Mouse (Mus musculus) gastrocnemius, postnatal 25 days (tissue): ENCODE measurements around the gene Enpep. TPM values are rescaled to one million over a fixed set of nuclear protein-coding genes. Genes with fewer than 3 reads are reported as not detected.

Experiments used
- DNase-seq: peaks from one replicate; pipeline ENCODE4 v3.0.0; 2022
- total RNA-seq, 2 experiments: library from RNA; stranded (reverse); gene quantifications; 1 replicate in 1 of 2; 2 replicates in 1 of 2; pipeline ENCODE4 v1.2.3; 2021

Enpep gene
- total RNA-seq, 2 experiments from 2014 or later = 1.6 to 2.9 TPM

GRCm38 (mm10) chr3:129312511-129312910 lies 20.0 kb downstream of the Enpep start:
- DNase-seq = no peak

GRCm38 (mm10) chr3:129311951-129312350 lies 20.6 kb downstream of the Enpep start:
- DNase-seq = peak; percentile 29

- no peak for DNase-seq
Observed at GRCm38 (mm10) chr3:129309926-129310325, 22.6 kb downstream of the Enpep start.

GRCm38 (mm10) chr3:129308876-129309275 lies 23.6 kb downstream of the Enpep start:
- no peak for DNase-seq

- DNase-seq = no peak
Observed at GRCm38 (mm10) chr3:129308102-129308752, 24.3 kb downstream of the Enpep start.

- DNase-seq = no peak
Observed at GRCm38 (mm10) chr3:129303941-129304340, 28.6 kb downstream of the Enpep start.

GRCm38 (mm10) chr3:129299874-129300273 lies 32.6 kb downstream of the Enpep start:
- DNase-seq = no peak

GRCm38 (mm10) chr3:129298606-129299005 lies 33.9 kb downstream of the Enpep start:
- no peak for DNase-seq

GRCm38 (mm10) chr3:129296994-129297393 lies 35.5 kb downstream of the Enpep start:
- DNase-seq = no peak

- no peak for DNase-seq
Observed at GRCm38 (mm10) chr3:129295883-129296282, 36.6 kb downstream of the Enpep start.

GRCm38 (mm10) chr3:129289536-129289935 lies 43.0 kb downstream of the Enpep start:
- no peak for DNase-seq

- DNase-seq = no peak
Observed at GRCm38 (mm10) chr3:129287140-129287539, 45.4 kb downstream of the Enpep start.

GRCm38 (mm10) chr3:129286426-129286825 lies 46.1 kb downstream of the Enpep start:
- DNase-seq = no peak

- DNase-seq = no peak
Observed at GRCm38 (mm10) chr3:129284326-129284725, 48.2 kb downstream of the Enpep start.

GRCm38 (mm10) chr3:129279441-129279840 lies 53.1 kb downstream of the Enpep start:
- no peak for DNase-seq

- DNase-seq = no peak
Observed at GRCm38 (mm10) chr3:129273156-129273831, 59.2 kb downstream of the Enpep start.

- DNase-seq = no peak
Observed at GRCm38 (mm10) chr3:129270044-129270443, 62.5 kb downstream of the Enpep start.

- no peak for DNase-seq
Observed at GRCm38 (mm10) chr3:129268886-129269683, 63.4 kb downstream of the Enpep start.

- DNase-seq = no peak
Observed at GRCm38 (mm10) chr3:129258497-129258896, 74.0 kb downstream of the Enpep start.

GRCm38 (mm10) chr3:129256766-129257165 lies 75.8 kb downstream of the Enpep start:
- DNase-seq = no peak

- DNase-seq = no peak
Observed at GRCm38 (mm10) chr3:129256283-129256682, 76.2 kb downstream of the Enpep start.

- no peak for DNase-seq
Observed at GRCm38 (mm10) chr3:129254246-129254645, 78.3 kb downstream of the Enpep start.

GRCm38 (mm10) chr3:129250997-129251396 lies 81.5 kb downstream of the Enpep start:
- no peak for DNase-seq
